In genomic region chr13:110169669-110170068, GRCm38 (mm10) we compare ENCODE assay signal across 20 mouse cellular contexts.
A peak's percentile ranks its signal among the peaks of the same experiment; 100 is the strongest.
DNase-seq lines count a peak whose midpoint lies in the region; ATAC-seq and TF ChIP-seq lines count a peak whose summit lies in the region.
"Had no signal": no experiment of that assay in that cellular context is flagged by ENCODE, and none has a peak within 500 bp of the region (broad histone marks: within the 10 kb centered on the region; RNA-seq: fewer than 3 reads in every experiment).

No protein-coding gene starts in this region.

- H3K27me3 ChIP-seq in forebrain, embryonic 12.5 days: no peaks in the 10 kb centered on the region
- H3K27me3 ChIP-seq in forebrain, postnatal 0 days (ENCODE audit: insufficient read depth, low read length): no peaks in the 10 kb centered on the region
- H3K27me3 ChIP-seq in midbrain, embryonic 10.5 days (ENCODE audit: low read depth, poor library complexity, severe bottlenecking): no peaks in the 10 kb centered on the region
- H3K27me3 ChIP-seq: heart, embryonic 12.5 days; kidney, embryonic 15.5 days; liver, embryonic 15.5 days had no signal

- 62% methylated on average over 3 of the region's 3 CpGs for WGBS in forebrain, embryonic 12.5 days
- WGBS in forebrain, postnatal 0 days: 63% methylated on average over 3 of the region's 3 CpGs
- 55% methylated on average over 3 of the region's 3 CpGs for WGBS in midbrain, embryonic 10.5 days

- no peak overlapping the region for H3K9ac ChIP-seq in forebrain, embryonic 12.5 days
- H3K9ac ChIP-seq in forebrain, postnatal 0 days: no peak overlapping the region
- H3K9ac ChIP-seq: heart, embryonic 12.5 days; kidney, embryonic 15.5 days; limb, embryonic 13.5 days; liver, embryonic 15.5 days had no signal

- no peaks in the 10 kb centered on the region for H3K9me3 ChIP-seq in forebrain, embryonic 12.5 days
- H3K9me3 ChIP-seq in forebrain, postnatal 0 days (ENCODE audit: low read length): no peaks in the 10 kb centered on the region
- no peaks in the 10 kb centered on the region for H3K9me3 ChIP-seq in midbrain, embryonic 10.5 days (replicated peaks)
- H3K9me3 ChIP-seq: heart, embryonic 12.5 days; kidney, embryonic 15.5 days; limb, embryonic 13.5 days; liver, embryonic 15.5 days had no signal

- H3K4me3 ChIP-seq in forebrain, embryonic 12.5 days (replicated peaks): no peak overlapping the region
- no peak overlapping the region for H3K4me3 ChIP-seq in forebrain, postnatal 0 days (ENCODE audit: low read depth, low read length)
- H3K4me3 ChIP-seq in midbrain, embryonic 10.5 days: no peak overlapping the region
- H3K4me3 ChIP-seq: heart, embryonic 12.5 days; kidney, embryonic 15.5 days; left cerebral cortex, adult 2 months; limb, embryonic 13.5 days; liver, embryonic 15.5 days; myocyte had no signal

- H3K4me2 ChIP-seq in forebrain, embryonic 12.5 days: no peak overlapping the region
- no peak overlapping the region for H3K4me2 ChIP-seq in forebrain, postnatal 0 days (ENCODE audit: low read depth)
- H3K4me2 ChIP-seq: heart, embryonic 12.5 days; kidney, embryonic 15.5 days; limb, embryonic 13.5 days; liver, embryonic 15.5 days had no signal

- peaks cover 30% of the 10 kb centered on the region for H3K4me1 ChIP-seq in forebrain, embryonic 12.5 days
- peaks cover under 1% of the 10 kb centered on the region; the same call in 1 of the 2 replicates for H3K4me1 ChIP-seq in forebrain, postnatal 0 days (ENCODE audit: insufficient read depth)
- peaks cover 30% of the 10 kb centered on the region for H3K4me1 ChIP-seq in midbrain, embryonic 10.5 days
- H3K4me1 ChIP-seq: heart, embryonic 12.5 days; liver, embryonic 15.5 days had no signal

- TF ChIP-seq CTCF in forebrain, postnatal 0 days (IDR thresholded peaks at IDR 0.05; ENCODE audit: low read depth): no peak

- DNase-seq in forebrain, postnatal 0 days: no peak
- peak; percentile 62 for DNase-seq in brain, adult 2 months (ENCODE audit: low read depth, low spot score)
- DNase-seq in cerebellum, postnatal 14 days: peak; percentile 26 to 52
- peak; percentile 25 for DNase-seq in midbrain, embryonic 10.5 days (ENCODE audit: low spot score)
- DNase-seq in adrenal gland, postnatal 10 days: no peak
- no peak for DNase-seq in kidney, postnatal 10 days
- DNase-seq in left cerebral cortex, adult 11 months (ENCODE audit: low spot score): no peak
- DNase-seq: adrenal gland, postnatal 25 days; gastrocnemius, postnatal 36 days; retina, postnatal 1 day; thymus, postnatal 36 days had no signal

- ATAC-seq in forebrain, embryonic 12.5 days (ENCODE audit: low FRiP score): no peak
- ATAC-seq in forebrain, postnatal 0 days: no peak
- ATAC-seq: intestine, embryonic 16.5 days; lung, postnatal 0 days had no signal

- peak overlapping the region; percentile 21; the same call in 1 of the 2 replicates for H3K27ac ChIP-seq in forebrain, embryonic 12.5 days
- H3K27ac ChIP-seq in forebrain, postnatal 0 days (ENCODE audit: low read depth, low read length): no peak overlapping the region
- H3K27ac ChIP-seq in midbrain, embryonic 10.5 days (replicated peaks): peak overlapping the region; percentile 46; the same call in 1 of the 2 replicates
- H3K27ac ChIP-seq: kidney, embryonic 15.5 days; left cerebral cortex, adult 2 months; limb, embryonic 13.5 days; liver, embryonic 15.5 days had no signal

- H3K36me3 ChIP-seq in forebrain, embryonic 12.5 days (replicated peaks): no peaks in the 10 kb centered on the region
- H3K36me3 ChIP-seq in forebrain, postnatal 0 days (ENCODE audit: insufficient read depth): no peaks in the 10 kb centered on the region
- H3K36me3 ChIP-seq in midbrain, embryonic 10.5 days: no peaks in the 10 kb centered on the region
- H3K36me3 ChIP-seq: heart, embryonic 12.5 days; kidney, embryonic 15.5 days; limb, embryonic 13.5 days; liver, embryonic 15.5 days had no signal

Comparison
In these comparisons a context has a peak if more than half of its experiments do, and no peak if none do; other contexts are left out.
1. DNase-seq: peak in brain, adult 2 months (single experiment), cerebellum, postnatal 14 days (2 of 2) and midbrain, embryonic 10.5 days (single experiment); none in forebrain, postnatal 0 days (single experiment), adrenal gland, postnatal 10 days (single experiment), kidney, postnatal 10 days (single experiment) and left cerebral cortex, adult 11 months (single experiment).